Mouse (Mus musculus) right cerebral cortex, postnatal 25 days (tissue): ENCODE measurements around the gene Jhy.

ENCODE experiments used
- DNase-seq: peaks from one replicate; pipeline ENCODE4 v3.0.0; 2022

The Jhy gene

GRCm38 (mm10) chr9:40917871-40918613 lies 45.9 kb downstream of the Jhy start:
- no peak for DNase-seq

DNA sequence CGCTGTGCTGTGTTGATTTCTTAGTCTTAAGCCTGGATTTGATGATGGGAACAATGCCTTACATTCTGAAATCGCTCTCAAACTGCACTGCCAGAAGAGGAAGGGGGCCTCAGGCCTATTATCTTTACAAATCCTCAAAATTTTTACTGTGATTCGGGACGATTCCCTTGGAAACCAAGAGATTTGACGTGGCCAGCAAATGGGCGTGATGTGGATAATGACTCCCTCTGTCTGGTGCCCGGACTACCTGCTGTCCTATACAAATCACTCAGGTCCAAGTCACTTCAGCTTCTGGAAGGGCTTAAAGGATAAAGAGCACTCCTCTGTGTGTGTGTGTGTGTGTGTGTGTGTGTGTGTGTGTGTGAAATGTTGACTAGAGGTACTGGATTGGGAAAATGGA lies 55.0 kb downstream of the Jhy start:
- DNase-seq: no peak

- DNase-seq: no peak
Observed at GRCm38 (mm10) chr9:40908411-40908810, 55.5 kb downstream of the Jhy start.

DNA sequence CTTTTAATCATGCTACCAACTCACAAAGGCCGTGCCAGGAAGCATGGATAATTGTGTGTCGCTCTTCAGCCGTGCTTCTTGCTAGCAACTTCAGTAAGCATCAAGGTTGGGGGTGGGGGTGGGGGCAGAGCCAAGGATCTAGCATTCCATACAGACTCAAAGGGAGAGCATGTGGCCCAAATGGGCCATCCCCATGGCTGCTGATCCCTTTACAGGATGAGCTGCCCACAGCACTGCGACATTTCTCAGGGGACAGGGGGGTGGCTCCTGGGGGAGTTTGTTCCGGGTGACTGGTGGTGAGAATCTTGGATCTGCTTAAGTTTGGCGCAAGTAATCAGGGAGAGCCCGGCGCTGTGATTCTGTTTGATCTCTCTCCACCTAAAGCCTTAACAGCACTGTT lies 56.5 kb downstream of the Jhy start:
- no peak for DNase-seq

DNA sequence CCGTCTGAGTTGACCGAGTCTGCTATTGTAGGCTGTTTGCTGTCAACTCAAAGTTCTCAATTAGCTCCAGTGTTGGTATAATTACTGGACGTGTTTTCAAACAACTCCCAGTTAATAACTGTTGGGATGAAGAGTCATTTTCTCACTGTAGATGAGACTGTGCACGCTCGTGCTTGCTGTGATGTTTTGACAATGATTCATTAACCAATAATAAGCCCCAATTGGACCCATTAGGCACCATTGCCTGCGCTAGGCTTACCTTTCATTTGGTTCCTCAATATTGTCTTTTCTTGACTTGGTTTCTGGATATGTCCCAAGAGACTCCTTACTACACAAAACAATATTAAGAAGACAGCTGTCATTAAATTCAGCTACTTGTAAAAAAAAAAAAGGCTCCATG lies 71.5 kb downstream of the Jhy start:
- no peak for DNase-seq

GRCm38 (mm10) chr9:40889389-40889788 lies 74.5 kb downstream of the Jhy start:
- DNase-seq: no peak

GRCm38 (mm10) chr9:40885669-40886068 lies 78.2 kb downstream of the Jhy start:
- no peak for DNase-seq

DNA sequence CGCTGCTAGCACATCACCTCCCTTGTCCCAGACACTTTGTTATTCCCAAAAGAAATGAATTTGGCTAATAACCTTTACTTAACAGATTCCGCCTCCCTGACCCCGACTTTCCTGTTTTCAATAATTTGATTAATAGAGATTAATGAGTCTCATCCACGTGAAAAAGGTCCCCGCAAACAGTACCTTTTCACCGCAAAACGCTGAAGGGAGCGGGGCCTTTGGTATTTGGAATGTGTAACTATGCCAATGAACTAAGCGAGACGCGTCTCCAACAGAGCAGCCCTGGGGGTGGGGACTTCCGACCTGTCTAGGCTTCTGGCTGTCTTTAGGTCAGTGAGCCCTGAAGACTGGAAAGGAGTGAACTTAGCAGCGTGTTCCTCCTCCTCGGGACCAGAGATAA lies 84.9 kb downstream of the Jhy start:
- no peak for DNase-seq

DNA sequence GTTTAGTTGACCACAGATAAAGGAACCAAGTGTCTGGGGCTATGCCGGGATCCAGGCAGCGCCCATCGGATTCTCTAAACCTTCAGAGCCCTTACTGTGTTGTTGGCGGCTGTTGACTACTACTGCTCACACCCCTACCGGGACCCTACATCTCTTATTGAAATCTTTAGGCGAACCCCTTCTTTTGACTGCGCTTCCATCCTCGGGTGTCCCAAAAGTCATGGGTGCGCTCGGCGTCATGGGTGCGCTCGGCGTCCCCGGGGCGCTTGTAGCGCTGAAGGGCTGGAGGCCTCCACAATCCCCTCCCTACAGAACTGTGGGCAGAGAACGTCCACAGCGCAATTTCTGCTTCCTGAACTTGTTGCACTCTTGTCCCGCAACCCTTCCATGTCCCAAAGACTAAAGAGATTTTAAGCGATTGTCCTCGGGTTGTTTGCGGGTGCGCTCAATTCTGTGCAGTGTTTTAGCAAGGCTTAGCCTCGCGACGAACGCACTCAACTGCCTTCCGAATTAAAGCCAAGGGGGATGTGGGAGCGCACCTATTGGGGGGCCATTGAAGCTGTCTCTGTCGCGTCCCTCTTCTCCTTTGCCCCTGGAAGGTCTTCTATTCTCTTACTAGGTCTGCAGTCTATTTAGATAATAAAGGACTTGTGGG lies 85.5 kb downstream of the Jhy start:
- no peak for DNase-seq

- no peak for DNase-seq
Observed at GRCm38 (mm10) chr9:40877881-40878235, 86.1 kb downstream of the Jhy start.

DNA sequence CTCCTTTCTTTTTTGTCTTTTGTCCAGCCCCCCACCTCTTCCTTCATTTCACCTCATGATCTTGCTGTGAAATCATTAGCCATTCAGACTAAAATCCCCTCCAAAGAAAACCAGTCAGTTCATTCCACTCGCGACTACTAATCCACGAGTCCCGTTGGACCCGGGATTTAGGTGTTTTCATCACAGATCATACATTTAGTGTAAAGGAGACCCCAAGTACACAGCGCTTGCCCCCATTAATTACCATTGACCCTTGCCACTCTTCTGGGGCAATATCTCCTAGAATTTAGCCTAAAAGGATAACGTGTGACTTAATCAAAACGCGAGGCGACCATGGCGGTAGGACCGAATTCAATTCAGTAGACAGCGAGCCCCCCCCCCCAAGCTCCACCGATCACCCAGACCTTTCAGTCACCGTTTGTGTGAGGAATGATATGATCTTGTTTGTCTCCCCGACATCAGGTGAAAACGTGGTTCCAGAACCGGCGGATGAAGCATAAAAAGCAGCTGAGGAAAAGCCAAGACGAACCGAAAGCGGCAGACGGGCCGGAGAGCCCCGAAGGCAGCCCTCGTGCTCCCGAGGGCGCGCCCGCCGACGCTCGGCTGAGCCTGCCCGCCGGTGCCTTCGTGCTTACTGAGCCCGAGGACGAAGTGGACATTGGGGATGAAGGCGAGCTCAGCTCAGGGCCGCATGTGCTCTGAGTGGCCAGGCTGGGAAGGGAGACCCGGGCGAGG lies 86.6 kb downstream of the Jhy start:
- DNase-seq: no peak

DNA sequence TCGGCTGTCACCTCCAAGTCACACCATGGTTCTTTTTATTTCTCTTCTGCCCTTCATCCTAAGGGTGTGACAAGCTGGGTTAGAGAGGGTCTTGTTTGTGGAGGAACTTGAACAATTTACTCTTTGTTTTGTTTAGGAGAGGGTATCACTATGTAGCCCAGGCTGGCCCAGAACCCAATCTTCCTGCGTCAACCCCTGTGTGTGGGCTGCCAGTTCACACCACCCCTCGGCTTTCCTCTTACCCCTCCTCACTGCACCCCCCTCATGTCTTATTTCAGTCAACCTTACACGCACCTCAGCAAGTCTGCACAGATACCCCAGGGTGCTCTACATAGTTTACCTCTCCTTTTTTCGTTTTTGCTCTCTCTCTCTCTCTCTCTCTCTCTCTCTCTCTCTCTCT lies 87.2 kb downstream of the Jhy start:
- DNase-seq: no peak

DNA sequence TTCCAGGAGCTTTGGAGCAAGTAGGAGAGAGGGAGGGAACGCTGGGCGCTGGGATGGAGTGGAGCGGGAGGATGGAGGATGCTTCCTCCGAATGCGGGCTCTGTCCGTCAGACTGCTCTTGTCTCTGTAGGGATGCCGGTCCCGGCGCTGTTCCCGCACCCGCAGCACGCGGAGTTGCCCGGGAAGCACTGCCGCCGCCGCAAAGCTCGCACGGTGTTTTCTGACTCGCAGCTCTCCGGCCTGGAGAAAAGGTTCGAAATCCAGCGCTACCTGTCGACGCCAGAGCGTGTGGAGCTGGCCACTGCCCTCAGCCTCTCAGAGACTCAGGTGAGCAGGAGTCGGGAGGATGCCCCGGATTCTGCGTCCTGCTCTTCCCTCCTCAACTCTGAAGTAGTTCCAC lies 87.8 kb downstream of the Jhy start:
- DNase-seq: no peak

GRCm38 (mm10) chr9:40875431-40875830 lies 88.5 kb downstream of the Jhy start:
- no peak for DNase-seq

GRCm38 (mm10) chr9:40874961-40875360 lies 89.0 kb downstream of the Jhy start:
- no peak for DNase-seq

DNA sequence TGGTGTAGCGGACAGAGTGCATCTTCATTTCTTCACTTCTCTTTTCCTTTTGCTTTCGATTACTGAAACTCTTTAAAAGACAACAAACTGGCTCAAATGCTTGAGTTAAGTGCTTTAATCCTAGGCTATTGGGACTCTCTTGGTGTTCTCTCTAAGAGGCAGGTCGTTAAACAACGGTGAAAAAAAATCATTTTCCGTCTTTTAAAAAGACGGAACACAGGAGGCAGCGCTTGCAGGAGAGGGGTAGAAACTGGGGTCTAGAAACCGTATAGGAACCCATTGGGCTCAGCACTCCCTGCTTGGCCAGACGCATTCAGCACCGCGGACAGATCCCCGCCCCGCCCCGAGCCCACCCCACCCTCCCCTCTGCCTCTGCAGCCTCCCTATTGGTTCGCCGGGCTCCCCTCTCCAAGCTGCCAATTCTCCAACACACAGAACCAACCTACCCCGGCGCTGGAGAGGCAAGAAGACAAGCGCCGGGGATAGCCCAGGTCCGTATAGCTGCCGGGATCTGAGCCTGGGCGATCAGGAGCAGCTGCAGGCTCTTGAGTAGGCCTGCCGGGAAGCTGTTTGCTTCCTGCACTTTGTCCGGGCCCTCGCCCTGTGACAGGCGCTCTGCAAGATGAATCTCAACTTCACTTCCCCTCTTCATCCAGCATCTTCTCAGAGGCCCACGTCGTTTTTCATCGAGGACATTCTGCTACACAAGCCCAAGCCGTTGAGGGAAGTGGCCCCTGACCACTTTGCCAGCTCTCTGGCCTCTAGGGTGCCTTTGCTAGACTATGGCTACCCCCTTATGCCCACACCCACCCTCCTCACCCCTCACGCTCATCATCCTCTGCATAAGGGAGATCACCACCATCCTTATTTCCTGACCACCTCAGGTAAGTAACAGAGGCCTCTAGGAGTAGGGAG lies 90.1 kb downstream of the Jhy start, which contains the start of gene Bsx:
Gene Bsx (plus strand): TSS at position 572 of the 915 bp plus-strand sequence.
- DNase-seq: no peak

DNA sequence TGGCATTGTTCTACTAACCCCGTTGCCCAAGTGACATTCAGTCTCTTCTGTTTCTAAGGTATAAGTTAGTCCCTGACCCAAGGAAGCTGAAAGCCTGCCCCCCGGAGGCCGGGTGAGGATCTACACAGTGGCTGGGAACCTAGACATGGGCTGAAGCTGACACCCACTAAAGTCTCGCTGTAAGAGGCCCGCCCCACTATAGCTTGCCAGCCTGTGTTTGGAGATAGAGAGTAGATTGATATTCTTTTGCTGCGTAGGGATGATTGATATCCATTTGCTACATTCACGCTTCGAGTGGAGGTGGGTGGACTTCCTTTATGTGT lies 91.8 kb downstream of the Jhy start:
- no peak for DNase-seq

DNA sequence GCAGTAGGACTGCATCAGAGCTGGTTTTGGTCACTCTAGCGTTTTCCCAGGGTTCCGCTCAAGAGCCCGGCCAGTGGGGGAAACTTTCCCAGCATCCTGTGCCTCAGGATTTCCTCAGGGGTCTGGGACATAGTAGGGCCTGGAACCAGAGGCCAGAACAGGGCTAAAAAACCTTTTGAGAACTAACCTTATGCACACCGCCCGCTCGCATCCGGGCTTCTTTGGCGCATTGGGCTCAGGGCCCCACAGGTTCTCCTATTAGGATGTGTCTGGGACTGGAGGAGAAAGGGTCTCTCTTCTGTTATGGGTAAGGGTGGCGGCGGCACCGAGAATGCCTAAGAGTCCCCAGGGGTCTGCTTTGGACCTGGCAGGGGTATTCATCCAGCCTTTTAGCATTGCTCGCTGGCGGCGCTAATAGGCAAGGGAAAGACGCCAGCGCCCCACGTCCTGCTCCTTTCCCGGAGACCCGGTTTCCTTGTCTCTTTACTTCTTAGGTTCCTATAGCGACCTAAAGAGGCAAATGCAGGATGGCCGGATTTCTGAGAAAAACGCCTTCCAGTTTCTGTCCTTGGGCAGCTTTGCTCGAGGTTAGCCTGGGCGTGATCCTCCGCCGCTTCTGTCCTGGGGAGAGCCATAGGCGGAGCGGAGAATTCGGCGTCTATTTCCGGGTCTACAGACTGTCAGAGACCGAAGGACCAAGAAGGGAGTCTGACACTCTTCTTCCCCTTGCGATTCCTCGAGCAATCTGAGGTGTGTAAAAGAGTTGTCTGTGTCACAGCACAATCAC lies 92.4 kb downstream of the Jhy start:
- no peak for DNase-seq

DNA sequence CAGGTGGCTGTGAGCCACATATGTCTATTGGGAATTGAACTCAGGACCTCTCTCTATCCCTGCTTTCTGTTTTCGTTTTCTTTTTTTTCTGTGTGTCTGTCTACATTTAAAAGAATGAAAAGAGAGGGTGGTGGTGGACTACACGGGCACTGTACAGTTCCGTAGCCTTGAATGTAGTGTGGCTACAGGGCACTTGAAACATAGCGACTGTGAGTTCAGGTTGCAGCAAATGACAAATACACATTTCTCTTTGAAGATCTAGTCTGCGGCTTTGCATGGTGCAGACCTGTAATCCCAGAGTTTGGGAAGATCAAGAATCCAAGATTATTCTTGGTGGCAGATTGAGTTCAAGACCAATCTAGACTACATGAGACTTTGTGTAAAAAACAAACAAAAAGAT lies 93.6 kb downstream of the Jhy start:
- no peak for DNase-seq

- DNase-seq: no peak
Observed at GRCm38 (mm10) chr9:40859196-40859595, 104.7 kb downstream of the Jhy start.

DNA sequence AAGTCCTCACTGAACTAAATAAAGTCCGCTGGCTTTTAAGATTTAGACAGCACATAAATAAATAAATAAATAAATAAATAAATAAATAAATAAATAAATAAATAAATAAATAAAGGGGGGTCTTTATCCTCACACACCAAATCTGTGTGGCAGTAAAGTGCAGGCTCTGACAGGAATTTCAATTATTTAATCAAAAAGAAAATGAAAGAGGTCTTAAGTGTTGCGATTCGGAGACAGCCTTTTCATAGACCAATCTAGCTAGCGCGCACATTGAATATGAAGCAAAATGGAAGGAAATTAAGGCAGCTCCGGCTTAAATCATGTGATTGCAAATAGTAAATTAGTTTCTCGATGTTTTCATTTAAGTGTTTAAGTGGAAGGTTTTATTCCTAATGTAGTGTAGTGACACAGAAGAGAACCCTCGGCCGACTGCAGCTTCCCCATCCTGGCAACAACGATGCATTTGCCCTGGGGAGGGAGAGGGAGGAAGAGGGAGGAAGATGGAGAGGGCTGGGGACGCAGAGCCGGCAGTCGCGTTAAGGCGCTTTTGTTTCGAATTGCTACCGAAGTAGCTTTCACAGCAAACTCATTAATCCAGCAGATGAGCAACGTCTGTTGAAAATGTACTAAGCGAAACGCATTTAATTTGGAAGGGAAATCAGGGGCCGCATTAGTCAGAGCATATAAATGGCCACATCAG lies 105.3 kb downstream of the Jhy start:
- no peak for DNase-seq

DNA sequence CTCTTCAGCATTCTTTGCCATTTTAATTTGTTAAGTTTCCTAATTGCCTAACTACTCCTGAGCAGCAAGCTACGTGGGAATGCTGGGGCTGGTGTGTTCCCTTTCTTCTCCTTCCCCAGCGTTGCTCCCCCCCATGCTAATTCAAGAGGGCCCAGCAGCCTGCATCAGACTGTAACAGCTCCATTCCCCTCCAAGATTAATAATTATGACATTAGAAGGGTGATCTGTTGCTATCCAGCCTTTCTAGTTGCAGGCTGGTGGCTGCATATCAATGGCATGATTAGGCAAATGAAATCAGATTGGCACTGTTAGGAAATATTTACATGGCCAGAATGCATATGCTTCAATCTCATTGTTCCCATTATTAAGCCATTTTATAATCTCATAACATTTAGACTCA lies 112.4 kb downstream of the Jhy start:
- DNase-seq: no peak
